Mouse (Mus musculus): ENCODE data around the gene Dgat2. TPM values are rescaled to one million over a fixed set of nuclear protein-coding genes. Genes with fewer than 3 reads are reported as not detected.

Gene Dgat2
- total RNA-seq, 2 experiments from 2014 or later: 256 to 300 TPM

GRCm38 (mm10) chr7:99106714-99107270 is 75.7 kb downstream of the Dgat2 start:
- no peak for DNase-seq
- intact Hi-C loops (cut with DNase I): loop anchor here (1.0 to 2.0 kb wide), 2 partner anchors 34 to 45 kb away; partner anchors contain the start of gene Uvrag

Other genes starting within 250 kb of the Dgat2 start
- 10 to 100 TPM; 28.2 to 28.3 TPM for gene Uvrag, start 41.6 kb downstream of the Dgat2 start, total RNA-seq (2021)
- not detected for gene Mogat2, start 55.9 kb upstream of the Dgat2 start, total RNA-seq (2021)
- gene Map6, start 84.7 kb upstream of the Dgat2 start, total RNA-seq (2021): 1 to 10 TPM; 3.0 to 4.3 TPM
- gene Serpinh1, start 170.5 kb upstream of the Dgat2 start, total RNA-seq (2021): 100 to 1,000 TPM; 387 to 469 TPM
- 10 to 100 TPM; 32.8 to 33.0 TPM for gene Gdpd5, start 198.7 kb upstream of the Dgat2 start, total RNA-seq (2021)